Mouse (Mus musculus): ENCODE measurements around the gene Wdfy4. TPM values are rescaled to one million over a fixed set of nuclear protein-coding genes. Genes with fewer than 3 reads are reported as not detected.
A peak's percentile ranks its signal among the peaks of the same experiment; 100 is the strongest.

The Wdfy4 gene
- total RNA-seq, 2 experiments from 2014 or later, result 52.9 to 84.9 TPM

GRCm38 (mm10) chr14:33193762-33194161 is 8.5 kb upstream of the Wdfy4 start:
- peak; percentile 80 for ATAC-seq (replicated peaks; ENCODE audit: poor library complexity, severe bottlenecking)

- peak; percentile 21; the same call in 1 of the 2 replicates for ATAC-seq (replicated peaks; ENCODE audit: poor library complexity, severe bottlenecking)
These were observed 5.3 kb upstream of the Wdfy4 start for GRCm38 (mm10) chr14:33190646-33191045.

- no peak for ATAC-seq (replicated peaks; ENCODE audit: poor library complexity, severe bottlenecking)
These were observed 4.6 kb upstream of the Wdfy4 start for GRCm38 (mm10) chr14:33189849-33190423.

GRCm38 (mm10) chr14:33189230-33189629 is 3.9 kb upstream of the Wdfy4 start:
- no peak for ATAC-seq (replicated peaks; ENCODE audit: poor library complexity, severe bottlenecking)

- ATAC-seq (replicated peaks; ENCODE audit: poor library complexity, severe bottlenecking), result no peak
These were observed 1.9 kb upstream of the Wdfy4 start for GRCm38 (mm10) chr14:33187201-33187600.

- ATAC-seq (replicated peaks; ENCODE audit: poor library complexity, severe bottlenecking), result no peak
These were observed 5.2 kb downstream of the Wdfy4 start for GRCm38 (mm10) chr14:33180102-33180501.

GRCm38 (mm10) chr14:33175059-33175821 is 10.1 kb downstream of the Wdfy4 start:
- ATAC-seq (replicated peaks; ENCODE audit: poor library complexity, severe bottlenecking), result peak; percentile 88

GRCm38 (mm10) chr14:33171942-33172341 is 13.4 kb downstream of the Wdfy4 start:
- peak; percentile 24 for ATAC-seq (replicated peaks; ENCODE audit: poor library complexity, severe bottlenecking)

- peak; percentile 55 for ATAC-seq (replicated peaks; ENCODE audit: poor library complexity, severe bottlenecking)
These were observed 16.6 kb downstream of the Wdfy4 start for GRCm38 (mm10) chr14:33168750-33169149.

GRCm38 (mm10) chr14:33162238-33162637 is 23.1 kb downstream of the Wdfy4 start:
- ATAC-seq (replicated peaks; ENCODE audit: poor library complexity, severe bottlenecking), result no peak

- ATAC-seq (replicated peaks; ENCODE audit: poor library complexity, severe bottlenecking), result peak; percentile 87
These were observed 27.0 kb downstream of the Wdfy4 start for GRCm38 (mm10) chr14:33158268-33158667.

GRCm38 (mm10) chr14:33152941-33153340 is 32.4 kb downstream of the Wdfy4 start:
- ATAC-seq (replicated peaks; ENCODE audit: poor library complexity, severe bottlenecking), result no peak

GRCm38 (mm10) chr14:33146287-33146686 is 39.0 kb downstream of the Wdfy4 start:
- peak; percentile 73 for ATAC-seq (replicated peaks; ENCODE audit: poor library complexity, severe bottlenecking)

- ATAC-seq (replicated peaks; ENCODE audit: poor library complexity, severe bottlenecking), result no peak
These were observed 48.5 kb downstream of the Wdfy4 start for GRCm38 (mm10) chr14:33136843-33137242.

GRCm38 (mm10) chr14:33135170-33135569 is 50.1 kb downstream of the Wdfy4 start:
- ATAC-seq (replicated peaks; ENCODE audit: poor library complexity, severe bottlenecking), result no peak

- ATAC-seq (replicated peaks; ENCODE audit: poor library complexity, severe bottlenecking), result no peak
These were observed 54.1 kb downstream of the Wdfy4 start for GRCm38 (mm10) chr14:33131044-33131758.

GRCm38 (mm10) chr14:33116590-33116989 is 68.7 kb downstream of the Wdfy4 start:
- ATAC-seq (replicated peaks; ENCODE audit: poor library complexity, severe bottlenecking), result no peak

GRCm38 (mm10) chr14:33104809-33105208 is 80.5 kb downstream of the Wdfy4 start:
- no peak for ATAC-seq (replicated peaks; ENCODE audit: poor library complexity, severe bottlenecking)

- ATAC-seq (replicated peaks; ENCODE audit: poor library complexity, severe bottlenecking), result peak; percentile 49
These were observed 83.7 kb downstream of the Wdfy4 start for GRCm38 (mm10) chr14:33101609-33102008.

- ATAC-seq (replicated peaks; ENCODE audit: poor library complexity, severe bottlenecking), result no peak
These were observed 85.4 kb downstream of the Wdfy4 start for GRCm38 (mm10) chr14:33099926-33100325.

- ATAC-seq (replicated peaks; ENCODE audit: poor library complexity, severe bottlenecking), result peak; percentile 95
These were observed 86.2 kb downstream of the Wdfy4 start for GRCm38 (mm10) chr14:33099111-33099510.

Measured in granulocyte monocyte progenitor cell, adult 5-6 weeks (primary cell).